Mouse (Mus musculus) intestine, embryonic 14.5 days (tissue): ENCODE data around the gene Gstt2. TPM values are rescaled to one million over a fixed set of nuclear protein-coding genes. Genes with fewer than 3 reads are reported as not detected.

Experiments
- ATAC-seq: fragments of 200-750 bp; cut with Nextera tagmentation; replicated peaks from 2 replicates; pipeline ENCODE4 v1.8.0; 2017; ENCODE audit warnings: low read depth, moderate number of reproducible peaks, moderate TSS enrichment, moderate library complexity; ENCODE audit not compliant: low FRiP score, low TSS enrichment
- DNase-seq: peaks from one replicate; pipeline ENCODE4 v3.0.0-alpha.2; 2018; ENCODE audit warnings: low spot score
- H3K27ac ChIP-seq: fragments of 300-500 bp; sonication (generic); 2 replicates; pipeline ENCODE4 v1.5.1; 2014; ENCODE audit warnings: low read depth, mild to moderate bottlenecking, control low read depth
- H3K27me3 ChIP-seq: fragments of 300-500 bp; sonication (generic); replicated peaks from 2 replicates; pipeline ENCODE4 v1.6.1; 2014; ENCODE audit warnings: low read length, control low read depth; ENCODE audit not compliant: control insufficient read depth, insufficient read depth
- H3K36me3 ChIP-seq: fragments of 300-500 bp; sonication (generic); 2 replicates; pipeline ENCODE4 v1.6.1; 2014; ENCODE audit warnings: low read length, control low read depth; ENCODE audit not compliant: control insufficient read depth, insufficient read depth
- H3K4me1 ChIP-seq: fragments of 300-500 bp; sonication (generic); replicated peaks from 2 replicates; pipeline ENCODE4 v1.6.1; 2014; ENCODE audit warnings: low read length, control low read depth, mixed read lengths; ENCODE audit not compliant: control insufficient read depth, insufficient read depth
- H3K4me2 ChIP-seq: fragments of 300-500 bp; sonication (generic); 2 replicates; pipeline ENCODE4 v1.6.1; 2014; ENCODE audit warnings: low read length
- H3K4me3 ChIP-seq: fragments of 300-500 bp; sonication (generic); 2 replicates; pipeline ENCODE4 v1.5.1; 2014; ENCODE audit warnings: low read depth, low read length, control low read depth, mixed read lengths
- H3K9ac ChIP-seq: fragments of 300-500 bp; sonication (generic); 2 replicates; pipeline ENCODE4 v1.6.1; 2014; ENCODE audit warnings: mild to moderate bottlenecking, low read length
- H3K9me3 ChIP-seq: fragments of 300-500 bp; sonication (generic); 2 replicates; pipeline ENCODE4 v1.6.1; 2016; ENCODE audit warnings: low read length, control low read depth; ENCODE audit not compliant: control insufficient read depth
- WGBS: fragments of 180-500 bp; shearing (Covaris S2); extraction: QIAGEN DNeasy Blood & Tissue Kit; methylation state at CpG from one replicate; pipeline ENCODE4 v1.1.7; 2014; 5-methylcytosine and 5-hydroxymethylcytosine counted together
- polyA plus RNA-seq: library from polyadenylated mRNA; unstranded; fragments of >200 nt; fragmentation: Nextera tagmentation; extraction: Ambion mirVana; gene quantifications from 2 replicates; pipeline ENCODE4 v1.2.1, GENCODE M21; 2014

Gene Gstt2
- polyA plus RNA-seq, 1 experiment from 2014 or later = 41.3 TPM

- H3K27me3 ChIP-seq = no peaks in the 10 kb centered on the region
- H3K4me1 ChIP-seq = peaks cover 33% of the 10 kb centered on the region
- WGBS = 2% methylated on average over 10 of the region's 10 CpGs
- H3K4me2 ChIP-seq = peak overlapping the region; percentile 74
- no peaks in the 10 kb centered on the region for H3K36me3 ChIP-seq
- 0 out of 2 replicates have a peak overlapping the region, but pooled peaks have one; percentile 10 for H3K9ac ChIP-seq
- H3K27ac ChIP-seq = no peak overlapping the region
- DNase-seq (peak; percentile 78), ATAC-seq (peak; percentile 59)
- peak overlapping the region; percentile 33 for H3K4me3 ChIP-seq
- no peaks in the 10 kb centered on the region for H3K9me3 ChIP-seq
Observed at GRCm38 (mm10) chr10:75835307-75835706, 1.9 kb downstream of the Gstt2 start.

- H3K9ac ChIP-seq = peak overlapping the region; percentile 46
- DNase-seq (no peak), ATAC-seq (no peak)
- H3K27ac ChIP-seq = peak overlapping the region; percentile 30; the same call in 1 of the 2 replicates
- H3K4me1 ChIP-seq = peaks cover 33% of the 10 kb centered on the region
- H3K9me3 ChIP-seq = no peaks in the 10 kb centered on the region
- no peaks in the 10 kb centered on the region for H3K27me3 ChIP-seq
- H3K4me2 ChIP-seq = peak overlapping the region; percentile 74
- H3K4me3 ChIP-seq = peak overlapping the region; percentile 33
- H3K36me3 ChIP-seq = no peaks in the 10 kb centered on the region
- WGBS = 12% methylated on average over 9 of the region's 9 CpGs
Observed at GRCm38 (mm10) chr10:75834721-75835120, 2.5 kb downstream of the Gstt2 start.

- Histone ChIP-seq H3K9ac (peak overlapping the region; percentile 46), H3K4me1 (peaks cover 33% of the 10 kb centered on the region)
- WGBS = 1% methylated on average over 21 of the region's 21 CpGs
Observed at GRCm38 (mm10) chr10:75834250-75834649, 3.0 kb downstream of the Gstt2 start.

GRCm38 (mm10) chr10:75833456-75834080 lies 3.7 kb downstream of the Gstt2 start:
- 7% methylated on average over 21 of the region's 21 CpGs for WGBS
- DNase-seq = no peak

More at GRCm38 (mm10) chr10:75834250-75834649, 3.0 kb downstream of the Gstt2 start:
- peak overlapping the region; percentile 30; the same call in 1 of the 2 replicates for H3K27ac ChIP-seq
- no peaks in the 10 kb centered on the region for H3K27me3 ChIP-seq
- no peaks in the 10 kb centered on the region for H3K36me3 ChIP-seq
- H3K4me3 ChIP-seq = peak overlapping the region; percentile 33
- H3K9me3 ChIP-seq = no peaks in the 10 kb centered on the region
- H3K4me2 ChIP-seq = peak overlapping the region; percentile 74
- ATAC-seq (peak; percentile 21; the same call in 1 of the 2 replicates), DNase-seq (peak; percentile 89)

GRCm38 (mm10) chr10:75832272-75832895 lies 4.8 kb downstream of the Gstt2 start:
- Histone ChIP-seq H3K9ac (no peak overlapping the region), H3K27ac (no peak overlapping the region), H3K9me3 (no peaks in the 10 kb centered on the region), H3K27me3 (no peaks in the 10 kb centered on the region), H3K4me3 (no peak overlapping the region), H3K4me1 (peaks cover 25% of the 10 kb centered on the region), H3K36me3 (no peaks in the 10 kb centered on the region), H3K4me2 (no peak overlapping the region)
- WGBS = 65% methylated on average over 13 of the region's 13 CpGs
- ATAC-seq (no peak), DNase-seq (peak; percentile 62)

More at GRCm38 (mm10) chr10:75833456-75834080, 3.7 kb downstream of the Gstt2 start:
- ATAC-seq = no peak
- Histone ChIP-seq H3K4me1 (peaks cover 33% of the 10 kb centered on the region), H3K9me3 (no peaks in the 10 kb centered on the region), H3K9ac (peak overlapping the region; percentile 46), H3K27ac (peak overlapping the region; percentile 22; the same call in 1 of the 2 replicates), H3K4me3 (peak overlapping the region; percentile 33), H3K27me3 (no peaks in the 10 kb centered on the region), H3K4me2 (peak overlapping the region; percentile 74), H3K36me3 (no peaks in the 10 kb centered on the region)

- no peaks in the 10 kb centered on the region for H3K9me3 ChIP-seq
Observed at GRCm38 (mm10) chr10:75830275-75830670, 7.0 kb downstream of the Gstt2 start.

GRCm38 (mm10) chr10:75829529-75830274 lies 7.5 kb downstream of the Gstt2 start:
- H3K9ac ChIP-seq = no peak overlapping the region
- no peak overlapping the region for H3K27ac ChIP-seq
- no peak overlapping the region for H3K4me3 ChIP-seq
- no peak overlapping the region for H3K4me2 ChIP-seq
- H3K27me3 ChIP-seq = no peaks in the 10 kb centered on the region
- WGBS = 76% methylated on average over 2 of the region's 2 CpGs
- H3K36me3 ChIP-seq = no peaks in the 10 kb centered on the region
- DNase-seq (no peak), ATAC-seq (no peak)
- H3K4me1 ChIP-seq = peaks cover 11% of the 10 kb centered on the region
- H3K9me3 ChIP-seq = no peaks in the 10 kb centered on the region

More at GRCm38 (mm10) chr10:75830275-75830670, 7.0 kb downstream of the Gstt2 start:
- Histone ChIP-seq H3K27me3 (no peaks in the 10 kb centered on the region), H3K27ac (no peak overlapping the region), H3K36me3 (no peaks in the 10 kb centered on the region), H3K4me3 (no peak overlapping the region), H3K4me2 (no peak overlapping the region), H3K9ac (no peak overlapping the region), H3K4me1 (peaks cover 13% of the 10 kb centered on the region)
- WGBS = 92% methylated on average over 2 of the region's 2 CpGs
- ATAC-seq = no peak
- DNase-seq = no peak

GRCm38 (mm10) chr10:75828500-75828931 lies 8.7 kb downstream of the Gstt2 start:
- no peaks in the 10 kb centered on the region for H3K9me3 ChIP-seq
- no peak for ATAC-seq
- peaks cover 4% of the 10 kb centered on the region for H3K4me1 ChIP-seq
- H3K4me3 ChIP-seq = no peak overlapping the region
- no peak for DNase-seq
- H3K36me3 ChIP-seq = no peaks in the 10 kb centered on the region
- H3K9ac ChIP-seq = no peak overlapping the region
- no peak overlapping the region for H3K27ac ChIP-seq
- no peaks in the 10 kb centered on the region for H3K27me3 ChIP-seq
- no peak overlapping the region for H3K4me2 ChIP-seq
